Mouse (Mus musculus): ENCODE measurements at regions not wholly inside any gene's neighbourhood (a gene's known extent, or its start where the extent isn't known, plus 50 kb on each side); places are given as distances from the start of the nearest gene placed in this dataset.

DNA sequence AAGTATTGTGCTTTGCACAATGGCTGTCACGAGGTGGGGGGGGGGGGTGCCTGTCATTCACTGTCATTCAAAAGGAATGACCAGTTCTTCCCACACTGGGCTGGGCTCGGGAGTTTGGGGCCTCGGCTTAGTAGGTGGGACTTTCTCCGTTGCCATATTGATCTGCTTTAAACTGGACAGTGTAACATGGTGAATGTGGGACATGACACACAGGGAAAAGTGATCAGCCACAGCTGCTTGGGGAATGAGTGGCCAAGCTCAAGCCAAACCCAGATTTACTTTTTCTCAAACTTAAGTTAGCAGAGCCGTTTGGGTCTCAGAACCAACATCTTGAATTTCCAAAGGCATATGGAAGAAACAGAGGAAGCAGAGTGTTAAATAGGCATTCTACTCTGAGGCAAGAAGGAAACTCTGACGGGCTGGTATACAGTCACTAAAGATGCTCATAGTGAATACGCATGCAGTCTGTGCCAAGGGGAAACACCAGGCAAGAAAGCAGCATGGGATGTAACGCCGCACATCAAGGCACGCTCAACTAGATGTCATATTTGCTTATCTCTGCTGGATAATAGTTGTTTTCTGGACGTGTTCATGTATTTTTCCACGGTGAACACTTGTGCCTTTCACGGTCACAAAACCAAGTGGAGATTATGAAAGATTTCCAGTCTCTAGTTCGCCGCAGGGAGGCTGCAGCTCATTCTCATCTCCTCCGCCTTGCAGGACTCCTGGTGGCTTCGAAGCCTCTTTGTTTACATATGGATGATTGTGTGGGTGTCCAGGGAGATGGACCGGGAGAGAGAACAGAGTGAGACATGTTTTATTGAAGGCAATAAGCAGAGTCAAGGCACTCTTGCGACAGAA is 72.3 kb upstream of the 1700024P04Rik start:
- TF ChIP-seq CTCF (IDR thresholded peaks at IDR 0.05; ENCODE audit: low read depth) (no peak), EP300 (IDR thresholded peaks at IDR 0.05; ENCODE audit: low read depth) (no peak)
